Mouse (Mus musculus) liver, postnatal 0 days (tissue): ENCODE measurements at regions not wholly inside any gene's neighbourhood (a gene's known extent, or its start where the extent isn't known, plus 50 kb on each side); places are given as distances from the start of the nearest gene placed in this dataset.

Source experiments
- ATAC-seq: fragments of 200-750 bp; cut with Nextera tagmentation; 2 replicates; pipeline ENCODE4 v1.8.0; 2017; ENCODE audit warnings: mild to moderate bottlenecking, moderate library complexity
- DNase-seq: peaks from one replicate; pipeline ENCODE4 v3.0.0-alpha.2; 2016
- H3K27ac ChIP-seq: fragments of 300-500 bp; sonication (generic); 2 replicates; pipeline ENCODE4 v1.5.1; 2014; ENCODE audit warnings: antibody characterized with exemption, moderate library complexity, mild to moderate bottlenecking, low read depth
- H3K27me3 ChIP-seq: fragments of 300-500 bp; sonication (generic); 2 replicates; pipeline ENCODE4 v1.6.1; 2014; ENCODE audit warnings: low read length, control low read depth, mixed read lengths; ENCODE audit not compliant: insufficient read depth
- H3K36me3 ChIP-seq: fragments of 300-500 bp; sonication (generic); replicated peaks from 2 replicates; pipeline ENCODE4 v1.6.1; 2014; ENCODE audit warnings: mild to moderate bottlenecking, control low read depth, low read length, moderate library complexity, mixed read lengths; ENCODE audit not compliant: insufficient read depth
- H3K4me1 ChIP-seq: fragments of 300-500 bp; sonication (generic); 2 replicates; pipeline ENCODE4 v1.6.1; 2014; ENCODE audit warnings: antibody characterized with exemption, mild to moderate bottlenecking, control low read depth; ENCODE audit not compliant: insufficient read depth
- H3K4me2 ChIP-seq: fragments of 300-500 bp; sonication (generic); 2 replicates; pipeline ENCODE4 v1.6.1; 2014; ENCODE audit warnings: low read depth, mild to moderate bottlenecking, low read length, moderate library complexity, mixed read lengths
- H3K4me3 ChIP-seq: fragments of 300-500 bp; sonication (generic); 2 replicates; pipeline ENCODE4 v1.5.1; 2014; ENCODE audit warnings: low read depth, low read length
- H3K9ac ChIP-seq: fragments of 300-500 bp; sonication (generic); replicated peaks from 2 replicates; pipeline ENCODE4 v1.6.1; 2014; ENCODE audit warnings: mild to moderate bottlenecking, moderate library complexity
- H3K9me3 ChIP-seq: fragments of 300-500 bp; sonication (generic); 2 replicates; pipeline ENCODE4 v1.6.1; 2016; ENCODE audit warnings: mild to moderate bottlenecking, control low read depth, low read length, mixed read lengths
- CTCF ChIP-seq: sonication (generic); IDR thresholded peaks from 2 replicates; pipeline ENCODE4 v1.5.1; 2016; ENCODE audit warnings: antibody characterized with exemption, low read depth
- EP300 ChIP-seq: IDR thresholded peaks from 2 replicates; pipeline ENCODE4 v1.6.1; 2016; ENCODE audit warnings: antibody characterized with exemption, low read depth, mild to moderate bottlenecking
- WGBS: fragments of 180-500 bp; shearing (Covaris S2); extraction: QIAGEN DNeasy Blood & Tissue Kit; methylation state at CpG from one replicate; pipeline ENCODE4 v1.1.7; 2014; ENCODE audit not compliant: insufficient replicate concordance; 5-methylcytosine and 5-hydroxymethylcytosine counted together

GRCm38 (mm10) chr4:105510406-105510805 lies 279.3 kb upstream of the Gm12728 start:
- DNase-seq, result no peak
- 68% methylated on average over 1 of the region's 1 CpGs for WGBS
- no peak overlapping the region for H3K27ac ChIP-seq
- H3K4me2 ChIP-seq, result no peak overlapping the region
- no peaks in the 10 kb centered on the region for H3K9me3 ChIP-seq
- no peaks in the 10 kb centered on the region for H3K36me3 ChIP-seq
- H3K4me1 ChIP-seq, result no peaks in the 10 kb centered on the region
- H3K9ac ChIP-seq, result no peak overlapping the region
- no peak for ATAC-seq
- H3K27me3 ChIP-seq, result no peaks in the 10 kb centered on the region
- H3K4me3 ChIP-seq, result no peak overlapping the region
- TF ChIP-seq CTCF, result no peak
- TF ChIP-seq EP300, result no peak

DNA sequence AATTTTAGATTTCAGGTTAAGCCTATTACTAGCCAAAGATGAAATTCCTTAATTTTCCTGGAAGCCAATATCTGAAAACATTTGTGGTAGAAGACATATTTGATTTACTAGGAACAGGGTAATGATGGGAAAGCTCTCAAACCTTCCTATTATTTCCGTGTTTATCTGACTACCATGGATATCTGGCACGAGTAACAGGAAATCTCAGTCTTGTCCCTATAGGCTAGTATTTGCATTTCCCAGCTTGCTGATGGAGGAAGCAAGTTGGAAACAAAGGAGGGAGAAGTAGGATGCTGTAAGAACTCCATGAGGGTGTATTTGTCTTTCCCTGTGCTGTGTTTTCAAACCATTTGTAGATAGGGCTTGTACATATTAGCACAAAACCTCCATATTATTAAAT lies 264.5 kb upstream of the Gm12728 start:
- ATAC-seq, result no peak

GRCm38 (mm10) chr4:105526755-105527154 lies 262.9 kb upstream of the Gm12728 start:
- no peak for ATAC-seq
- WGBS, result 69% methylated on average over 7 of the region's 7 CpGs
- no peak overlapping the region for H3K27ac ChIP-seq

More for the DNA sequence above, 264.5 kb upstream of the Gm12728 start:
- Histone ChIP-seq H3K4me1 (no peaks in the 10 kb centered on the region), H3K9ac (no peak overlapping the region), H3K27ac (no peak overlapping the region), H3K4me2 (no peak overlapping the region), H3K36me3 (no peaks in the 10 kb centered on the region), H3K9me3 (no peaks in the 10 kb centered on the region), H3K4me3 (no peak overlapping the region), H3K27me3 (no peaks in the 10 kb centered on the region)
- no peak for DNase-seq
- TF ChIP-seq CTCF, result no peak
- TF ChIP-seq EP300, result no peak
- 35% methylated on average over 2 of the region's 2 CpGs for WGBS

GRCm38 (mm10) chr4:105527316-105527715 lies 262.4 kb upstream of the Gm12728 start:
- no peak overlapping the region for H3K4me3 ChIP-seq
- no peak for ATAC-seq

More at GRCm38 (mm10) chr4:105526755-105527154, 262.9 kb upstream of the Gm12728 start:
- H3K9me3 ChIP-seq, result no peaks in the 10 kb centered on the region
- H3K4me3 ChIP-seq, result no peak overlapping the region
- no peaks in the 10 kb centered on the region for H3K4me1 ChIP-seq
- no peaks in the 10 kb centered on the region for H3K36me3 ChIP-seq
- no peak for DNase-seq
- no peak overlapping the region for H3K4me2 ChIP-seq
- no peak overlapping the region for H3K9ac ChIP-seq
- H3K27me3 ChIP-seq, result no peaks in the 10 kb centered on the region
- no peak for TF ChIP-seq EP300
- no peak for TF ChIP-seq CTCF

GRCm38 (mm10) chr4:105531651-105532425 lies 257.8 kb upstream of the Gm12728 start:
- Histone ChIP-seq H3K4me1 (no peaks in the 10 kb centered on the region), H3K9ac (no peak overlapping the region), H3K36me3 (no peaks in the 10 kb centered on the region), H3K4me2 (no peak overlapping the region), H3K9me3 (no peaks in the 10 kb centered on the region), H3K27me3 (no peaks in the 10 kb centered on the region), H3K27ac (no peak overlapping the region), H3K4me3 (no peak overlapping the region)
- DNase-seq (no peak), ATAC-seq (no peak)
- 75% methylated on average over 16 of the region's 16 CpGs for WGBS
- TF ChIP-seq CTCF (no peak), EP300 (no peak)

More at GRCm38 (mm10) chr4:105527316-105527715, 262.4 kb upstream of the Gm12728 start:
- Histone ChIP-seq H3K4me1 (no peaks in the 10 kb centered on the region), H3K27ac (no peak overlapping the region), H3K27me3 (no peaks in the 10 kb centered on the region), H3K9me3 (no peaks in the 10 kb centered on the region), H3K4me2 (no peak overlapping the region), H3K9ac (no peak overlapping the region), H3K36me3 (no peaks in the 10 kb centered on the region)
- TF ChIP-seq CTCF, result no peak
- TF ChIP-seq EP300, result no peak
- 72% methylated on average over 3 of the region's 3 CpGs for WGBS
- no peak for DNase-seq

DNA sequence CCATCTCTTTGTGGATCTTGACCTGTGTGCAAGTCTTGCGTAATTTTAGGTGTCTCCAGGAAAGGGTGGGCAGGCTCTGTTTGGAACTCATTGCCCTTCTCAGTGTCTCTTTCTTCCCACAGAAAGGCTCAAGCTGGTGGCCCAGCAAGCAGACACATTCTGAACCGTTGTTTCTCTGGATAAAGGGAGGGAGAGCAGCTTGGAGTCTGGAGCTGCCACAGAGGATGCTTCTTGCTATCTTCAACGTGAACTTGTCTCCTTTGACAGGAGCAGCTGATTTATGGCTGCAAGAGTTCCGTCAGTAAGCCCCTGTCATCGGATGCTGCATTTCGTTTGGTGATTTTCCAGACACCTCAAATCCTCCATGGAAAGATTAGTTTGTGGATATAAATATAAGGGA lies 254.2 kb upstream of the Gm12728 start:
- no peak overlapping the region for H3K9ac ChIP-seq
- H3K4me3 ChIP-seq, result no peak overlapping the region
- H3K27ac ChIP-seq, result no peak overlapping the region
- ATAC-seq (no peak), DNase-seq (no peak)
- H3K27me3 ChIP-seq, result no peaks in the 10 kb centered on the region
- H3K36me3 ChIP-seq, result no peaks in the 10 kb centered on the region
- H3K9me3 ChIP-seq, result no peaks in the 10 kb centered on the region
- TF ChIP-seq EP300 (no peak), CTCF (no peak)
- H3K4me2 ChIP-seq, result no peak overlapping the region
- no peaks in the 10 kb centered on the region for H3K4me1 ChIP-seq
- 64% methylated on average over 6 of the region's 6 CpGs for WGBS
